Mouse (Mus musculus) ovary, adult 10 weeks (tissue): ENCODE data around the gene Ppp2ca. TPM values are rescaled to one million over a fixed set of nuclear protein-coding genes. Genes with fewer than 3 reads are reported as not detected.

Source experiments
- polyA plus RNA-seq: library from polyadenylated mRNA; stranded (reverse); fragments of 350-450 nt; fragmentation: Illumina TruSeq; extraction: RNeasy Lipid Tissue Mini Kit (QIAGEN cat#74804); gene quantifications from one replicate; pipeline ENCODE4 v1.2.3, GENCODE M21; 2014

Ppp2ca gene
- polyA plus RNA-seq = 161 TPM

DNA sequence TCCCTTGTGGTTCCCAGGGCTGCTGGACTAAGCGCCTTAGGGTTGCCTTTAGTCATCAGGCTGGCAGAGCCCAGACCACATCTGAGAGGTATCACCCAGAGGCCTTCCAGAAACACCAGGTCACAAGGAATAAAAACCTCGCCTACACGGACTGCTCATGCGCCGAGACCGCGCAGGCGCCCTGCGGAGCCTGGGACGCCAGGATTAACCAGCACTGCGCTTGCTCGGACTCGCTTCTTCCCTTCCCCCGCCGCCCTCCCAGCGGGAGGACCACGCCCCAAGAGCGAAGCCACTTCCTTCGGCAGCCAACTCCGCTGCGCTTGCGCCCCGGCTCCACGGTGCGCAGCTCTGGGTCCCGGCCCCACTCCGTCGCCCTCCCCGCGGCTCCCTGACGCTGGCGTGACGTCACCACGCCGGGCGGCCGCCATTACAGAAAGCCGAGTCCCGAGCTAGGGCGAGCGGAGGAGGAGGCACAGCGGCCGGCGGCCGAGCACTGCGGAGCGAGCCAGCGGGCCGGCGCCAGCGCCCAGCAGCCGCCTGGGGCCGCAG is at the start of gene Ppp2ca:
Gene Ppp2ca (plus strand): TSS at position 284 of the 549 bp plus-strand sequence.

DNA sequence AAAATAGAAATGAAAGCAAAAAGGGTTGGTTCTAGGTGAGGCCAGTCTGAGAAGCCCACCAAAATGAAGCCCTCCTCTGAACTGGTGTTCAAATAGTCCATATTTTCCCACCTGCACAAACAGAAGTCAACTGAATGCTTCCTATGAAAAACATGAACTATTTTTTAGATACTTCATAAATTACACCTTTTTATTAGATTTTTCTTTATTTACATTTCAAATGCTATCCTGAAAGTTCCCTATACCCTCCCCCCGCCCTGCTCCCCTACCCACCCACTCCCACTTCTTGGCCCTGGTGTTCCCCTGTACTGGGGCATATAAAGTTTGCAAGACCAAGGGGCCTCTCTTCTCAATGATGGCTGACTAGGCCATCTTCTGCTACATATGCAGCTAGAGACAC is 46.9 kb downstream of the Ppp2ca start, which contains the start of gene Olfr1373:
Gene Olfr1373 (minus strand): TSS at position 101 of the 400 bp plus-strand sequence.

Other genes starting within 250 kb of the Ppp2ca start
- gene Jade2, start 241.0 kb upstream of the Ppp2ca start, polyA plus RNA-seq = 7.3 TPM
- 60.2 TPM for gene Cdkn2aipnl, start 131.0 kb upstream of the Ppp2ca start, polyA plus RNA-seq
- 402 TPM for gene Ube2b, start 97.9 kb upstream of the Ppp2ca start, polyA plus RNA-seq
- gene Cdkl3, start 94.5 kb upstream of the Ppp2ca start, polyA plus RNA-seq = 17.0 TPM
- not detected for gene Olfr1373, start 46.8 kb downstream of the Ppp2ca start, polyA plus RNA-seq
- not detected for gene Olfr1371, start 115.3 kb downstream of the Ppp2ca start, polyA plus RNA-seq
- gene Skp1a, start 133.3 kb downstream of the Ppp2ca start, polyA plus RNA-seq = 1,268 TPM
- 29.5 TPM for gene Tcf7, start 184.3 kb downstream of the Ppp2ca start, polyA plus RNA-seq